Mouse (Mus musculus): ENCODE data around the gene Eif4e1b. TPM values are rescaled to one million over a fixed set of nuclear protein-coding genes. Genes with fewer than 3 reads are reported as not detected.

Eif4e1b gene
- not detected for total RNA-seq (2021)
- long read RNA-seq, experiment 1, result 0 reads
- long read RNA-seq, experiment 2, result 0 reads

DNA sequence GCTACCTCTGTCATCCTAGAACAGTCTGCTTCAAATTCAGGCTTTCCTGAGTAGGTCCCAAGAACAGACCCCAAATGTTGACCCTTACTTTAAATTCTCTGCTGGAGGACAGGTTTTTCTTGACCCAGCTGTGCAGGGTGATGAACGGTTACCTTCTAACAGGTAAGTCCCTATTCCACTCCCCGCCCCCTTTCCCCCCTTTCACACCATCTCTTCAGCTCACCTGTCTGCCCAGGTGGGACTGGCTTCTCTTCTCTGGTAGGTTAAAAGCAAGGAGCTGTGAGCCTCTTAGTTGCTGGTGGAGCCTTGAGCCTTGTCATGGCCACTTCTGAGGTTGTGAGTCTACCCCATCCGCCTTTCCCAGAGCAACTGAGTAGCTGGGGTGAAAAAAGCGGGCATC lies at the start of gene Eif4e1b:
Gene Eif4e1b, plus strand, starts transcription at position 301 of the 400 bp plus-strand sequence.
- no peak for DNase-seq

DNA sequence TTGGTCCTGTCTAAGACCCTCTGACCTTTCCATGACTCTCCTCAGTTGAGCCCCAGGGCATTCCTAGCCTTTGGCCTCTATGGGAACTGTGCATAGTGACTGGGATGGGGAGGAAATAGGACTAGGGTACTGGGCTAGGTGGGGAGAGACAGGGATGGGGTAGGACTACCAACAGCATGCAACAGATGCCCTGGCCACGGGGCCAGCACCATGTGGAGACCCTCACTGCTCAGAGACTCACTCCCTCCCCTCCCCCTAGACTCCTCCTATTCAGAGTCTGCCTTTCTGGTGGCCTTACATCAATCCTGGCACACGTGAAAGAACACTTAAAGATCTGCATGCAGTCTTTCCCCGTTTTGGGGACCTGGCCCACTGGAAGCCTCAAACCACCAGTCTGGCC lies 46.9 kb upstream of the Eif4e1b start:
- DNase-seq, result no peak

DNA sequence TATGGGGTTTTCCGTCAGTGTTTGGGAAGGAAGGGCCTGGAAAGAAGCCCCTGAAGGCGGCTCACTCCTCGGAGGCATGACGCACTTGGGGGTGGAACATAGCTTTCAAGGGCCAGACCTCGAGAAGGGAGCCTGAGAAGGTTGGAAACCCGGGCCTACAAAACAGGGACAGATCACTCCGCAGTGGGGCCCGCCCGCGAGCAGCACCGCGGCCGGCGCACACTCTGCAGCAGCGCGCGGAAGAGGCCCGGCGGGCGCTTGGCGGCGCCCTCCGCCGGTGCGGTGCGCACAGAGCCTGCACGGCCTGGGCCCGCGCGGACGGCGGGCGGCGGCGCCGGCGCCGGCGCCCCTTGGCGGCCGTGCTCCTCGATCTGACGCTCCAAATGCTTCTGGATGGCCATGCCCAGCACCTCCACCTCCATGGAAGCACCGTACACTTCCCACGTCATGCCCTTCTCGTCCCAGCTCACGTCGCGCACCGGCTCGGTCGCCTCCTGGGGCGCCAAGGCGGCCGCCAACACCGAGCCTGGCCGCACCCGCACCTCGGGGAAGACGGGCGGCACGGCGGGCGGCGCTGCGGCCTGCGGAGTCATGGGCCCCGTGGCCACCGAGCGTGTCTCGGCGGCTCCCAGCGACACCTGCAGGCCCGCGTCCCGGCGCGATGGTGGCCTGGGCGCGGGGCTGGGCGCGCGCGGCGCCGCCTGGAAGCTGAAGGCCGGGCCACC lies 46.1 kb upstream of the Eif4e1b start:
- DNase-seq, result peak; percentile 23

DNA sequence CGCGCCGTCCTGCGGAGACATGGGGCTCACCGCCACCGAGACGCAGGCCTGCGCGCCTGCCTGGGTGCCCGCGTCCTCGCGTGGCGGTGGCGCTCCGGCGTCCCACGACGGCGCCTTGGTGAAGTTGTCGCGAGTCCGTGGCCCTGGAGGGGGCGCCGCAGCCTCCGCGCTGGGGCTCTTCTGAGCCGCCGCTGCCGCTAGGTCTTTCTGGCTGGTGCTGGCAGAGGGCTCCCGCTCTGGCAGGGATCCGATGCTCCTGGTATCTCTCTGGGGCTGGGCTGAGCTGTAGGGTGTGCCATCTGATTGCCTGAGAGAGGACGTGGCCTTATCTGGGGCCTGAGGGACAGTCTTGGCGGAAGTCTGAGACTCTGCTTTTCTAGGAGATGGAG lies 45.6 kb upstream of the Eif4e1b start:
- DNase-seq, result no peak

DNA sequence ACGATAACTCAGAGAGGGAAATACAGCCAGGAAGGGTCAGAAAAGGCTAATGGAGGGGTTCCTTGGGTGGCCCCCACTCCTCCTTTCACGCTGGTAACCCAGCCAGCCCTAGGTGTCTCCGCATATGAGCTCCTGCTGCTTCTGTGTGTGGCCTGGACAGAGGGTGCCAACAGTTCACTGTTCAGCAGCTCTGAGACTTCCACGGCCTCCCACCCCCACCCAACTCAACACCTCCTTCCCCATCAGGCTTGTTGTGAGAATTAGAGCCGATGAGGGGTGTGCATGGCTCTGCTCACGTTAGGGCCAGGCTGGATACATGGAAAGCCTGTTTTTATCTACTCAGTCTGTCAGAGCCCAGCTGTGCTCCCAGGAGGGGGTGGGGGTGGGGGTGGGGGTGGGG lies 37.7 kb upstream of the Eif4e1b start:
- DNase-seq, result no peak

DNA sequence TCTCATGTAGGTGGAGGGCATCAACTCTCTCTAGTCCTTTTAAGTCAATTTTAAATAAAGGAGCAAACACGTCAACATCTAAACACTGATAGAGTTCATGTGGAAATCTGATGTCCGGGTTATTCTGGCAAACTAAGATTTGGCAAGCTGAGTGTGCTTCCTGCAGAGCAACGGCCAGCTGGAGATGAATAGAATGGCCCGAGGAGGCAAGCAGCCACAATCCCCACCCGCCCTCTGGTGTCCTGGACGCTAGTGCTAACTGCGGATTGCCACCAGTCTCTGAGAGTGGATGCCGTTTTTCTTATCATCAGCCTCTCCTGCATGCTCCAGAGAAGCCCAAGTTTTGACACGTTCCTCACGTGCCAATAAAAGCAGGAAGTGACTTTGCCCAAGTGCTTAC lies 36.9 kb upstream of the Eif4e1b start:
- no peak for DNase-seq

DNA sequence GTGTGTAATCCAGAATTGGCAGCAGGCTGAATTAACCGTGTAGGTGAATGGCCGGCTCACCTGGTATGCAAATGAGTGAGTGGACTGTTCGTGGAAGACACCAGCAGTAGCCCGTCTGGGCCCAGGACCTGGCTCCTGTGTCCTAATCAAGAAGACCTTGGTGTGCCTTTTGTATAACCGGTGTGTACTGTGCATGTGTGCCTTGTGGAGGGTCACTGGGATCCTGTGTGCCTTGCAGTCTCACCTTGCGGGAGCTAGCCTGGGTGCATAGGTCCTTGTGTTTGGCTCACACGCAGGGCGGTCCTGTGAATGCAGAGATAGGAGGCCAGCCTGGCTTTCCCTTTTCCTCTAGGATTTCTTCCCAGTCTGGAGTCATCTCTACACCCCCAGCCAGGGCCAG lies 35.6 kb upstream of the Eif4e1b start:
- no peak for DNase-seq

DNA sequence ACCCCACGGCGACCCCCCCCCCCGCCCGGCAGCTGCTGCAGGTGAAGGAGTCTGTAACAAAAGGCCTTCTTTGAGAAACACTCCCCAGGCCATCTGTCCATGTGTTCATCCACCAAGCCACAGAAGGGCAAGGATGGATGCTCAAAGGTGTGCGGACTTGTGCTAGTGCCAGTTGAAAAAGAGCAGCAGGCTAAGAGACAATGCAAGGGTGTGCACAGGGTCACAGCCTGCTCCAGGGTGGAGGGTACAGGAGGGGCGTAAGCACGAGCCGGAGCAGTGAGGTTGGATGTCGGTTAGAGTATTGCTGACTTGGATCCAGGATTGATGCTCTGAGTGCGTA lies 35.1 kb upstream of the Eif4e1b start:
- DNase-seq, result no peak

DNA sequence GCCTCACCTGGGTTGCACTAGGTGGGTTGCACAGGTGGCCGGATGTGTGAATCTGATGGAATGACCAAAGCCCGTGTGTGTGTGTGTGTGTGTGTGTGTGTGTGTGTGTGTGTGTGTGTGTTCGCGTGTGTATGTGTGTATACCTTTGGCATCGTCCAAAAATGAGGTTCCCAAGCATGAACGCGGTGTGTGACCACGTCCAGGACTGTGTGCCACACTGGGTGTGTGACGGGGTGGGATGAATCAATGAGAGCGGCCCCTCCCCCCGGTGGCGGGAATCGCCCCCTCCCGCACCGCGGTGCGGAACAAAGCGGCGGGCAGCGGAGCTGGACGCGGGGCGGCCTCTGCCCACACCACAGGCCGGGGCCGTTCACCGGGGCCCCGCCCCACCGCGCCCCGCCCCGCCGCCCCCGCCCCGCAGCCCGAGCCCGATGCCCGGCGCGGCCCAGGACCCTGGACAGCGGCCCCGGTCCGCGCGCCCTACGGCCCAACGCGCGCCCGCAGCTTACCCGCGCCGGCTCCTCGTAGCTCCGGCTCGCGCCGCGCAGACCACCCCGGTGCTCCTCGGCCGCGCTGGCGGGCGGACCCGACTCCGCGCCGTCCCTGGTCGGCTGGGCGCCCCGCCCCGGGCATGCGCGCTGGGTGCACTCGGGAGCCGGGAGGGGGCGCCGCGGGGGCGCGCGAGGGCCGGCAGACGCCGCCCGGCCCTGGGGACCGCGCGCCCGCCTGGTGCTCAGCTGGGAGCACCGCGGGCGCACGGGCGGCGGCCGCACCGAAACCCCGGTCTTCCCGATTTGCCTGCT lies 34.5 kb upstream of the Eif4e1b start:
- DNase-seq, result peak; percentile 48

DNA sequence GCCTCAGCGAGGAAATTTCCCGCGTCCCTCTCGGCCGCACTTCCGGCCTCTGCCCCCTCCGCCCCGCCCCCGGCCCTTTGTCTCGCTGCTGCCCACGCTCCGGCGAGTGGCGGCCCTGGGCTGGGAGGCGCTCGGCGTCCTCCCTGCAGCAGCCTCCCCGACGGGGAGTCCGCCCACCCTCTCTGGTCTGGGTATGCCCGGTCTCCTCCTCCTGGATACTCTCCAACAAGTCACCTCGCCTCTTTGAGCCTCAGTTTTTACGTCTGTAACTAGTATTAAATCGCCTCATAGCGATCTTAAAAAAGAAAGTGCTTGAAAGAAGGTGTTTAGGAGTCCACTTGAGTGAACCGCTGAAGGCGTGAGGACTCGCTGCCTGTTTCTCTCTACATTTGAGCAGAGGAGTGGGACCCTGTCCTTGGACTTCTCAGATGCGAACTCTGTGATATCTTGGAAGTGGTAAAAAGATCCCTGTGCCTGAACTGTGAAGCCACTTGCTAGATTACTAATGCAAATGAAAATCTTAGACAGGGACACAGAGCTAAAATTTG lies 33.9 kb upstream of the Eif4e1b start, which contains the start of gene Gprin1:
Gene Gprin1, minus strand, starts transcription at position 11 of the 548 bp plus-strand sequence.
- no peak for DNase-seq

DNA sequence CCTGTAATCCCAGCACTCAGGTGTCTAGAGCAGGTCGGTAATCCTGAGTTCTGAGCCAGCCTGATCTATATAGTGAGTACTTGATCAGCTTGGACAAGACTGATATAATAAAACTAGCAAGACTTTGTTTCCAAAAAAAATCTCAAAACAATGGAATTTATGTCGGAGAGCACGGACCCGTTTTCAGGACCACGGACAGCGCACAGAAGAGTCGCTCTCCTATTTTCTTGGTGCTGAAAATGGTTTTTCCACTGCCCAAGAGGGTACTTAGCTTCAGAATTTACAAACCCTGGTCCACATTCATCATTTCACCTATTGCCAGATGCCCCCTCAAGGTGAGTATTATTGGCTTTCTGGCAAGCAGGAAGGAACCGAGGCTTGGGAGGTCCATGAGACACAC lies 33.1 kb upstream of the Eif4e1b start:
- DNase-seq, result peak; percentile 57

DNA sequence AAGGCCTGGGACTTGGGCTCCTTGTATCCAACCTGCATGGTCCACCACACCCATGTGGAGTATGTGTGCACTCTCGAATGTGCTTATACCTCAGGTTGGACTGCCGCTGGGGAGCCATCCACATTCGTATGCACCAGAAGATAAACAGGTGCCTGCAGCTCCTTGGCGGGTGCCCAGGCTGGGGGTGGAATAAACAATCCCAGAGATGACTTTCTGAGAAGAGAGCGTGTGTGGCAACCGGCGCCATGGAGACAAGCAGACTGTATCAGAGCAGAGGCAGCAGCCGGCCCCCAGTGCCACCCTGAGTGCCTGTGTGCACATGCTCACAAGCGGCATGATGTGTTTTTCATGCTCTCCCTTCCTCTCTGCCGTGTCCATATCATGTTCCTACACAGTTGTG lies 31.1 kb upstream of the Eif4e1b start:
- DNase-seq, result no peak

DNA sequence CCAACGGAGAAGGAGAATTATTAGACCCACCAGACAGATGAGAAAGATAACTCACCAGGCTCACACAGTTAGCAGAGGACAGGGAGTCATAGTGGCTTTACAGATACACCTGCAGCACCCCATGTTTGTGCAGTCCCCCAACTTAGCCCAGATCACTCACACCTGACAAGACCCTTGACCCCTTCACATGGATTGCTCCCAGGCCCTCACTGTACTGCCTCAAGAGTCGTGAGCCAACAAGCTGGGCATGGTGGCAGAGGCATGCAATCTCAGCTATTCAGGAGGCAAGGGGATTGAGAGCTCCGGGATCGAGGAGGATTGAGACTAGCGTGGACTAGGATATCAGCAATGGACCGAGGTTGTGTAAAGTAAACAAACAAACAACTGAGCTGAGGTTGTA lies 30.1 kb upstream of the Eif4e1b start:
- DNase-seq, result no peak

DNA sequence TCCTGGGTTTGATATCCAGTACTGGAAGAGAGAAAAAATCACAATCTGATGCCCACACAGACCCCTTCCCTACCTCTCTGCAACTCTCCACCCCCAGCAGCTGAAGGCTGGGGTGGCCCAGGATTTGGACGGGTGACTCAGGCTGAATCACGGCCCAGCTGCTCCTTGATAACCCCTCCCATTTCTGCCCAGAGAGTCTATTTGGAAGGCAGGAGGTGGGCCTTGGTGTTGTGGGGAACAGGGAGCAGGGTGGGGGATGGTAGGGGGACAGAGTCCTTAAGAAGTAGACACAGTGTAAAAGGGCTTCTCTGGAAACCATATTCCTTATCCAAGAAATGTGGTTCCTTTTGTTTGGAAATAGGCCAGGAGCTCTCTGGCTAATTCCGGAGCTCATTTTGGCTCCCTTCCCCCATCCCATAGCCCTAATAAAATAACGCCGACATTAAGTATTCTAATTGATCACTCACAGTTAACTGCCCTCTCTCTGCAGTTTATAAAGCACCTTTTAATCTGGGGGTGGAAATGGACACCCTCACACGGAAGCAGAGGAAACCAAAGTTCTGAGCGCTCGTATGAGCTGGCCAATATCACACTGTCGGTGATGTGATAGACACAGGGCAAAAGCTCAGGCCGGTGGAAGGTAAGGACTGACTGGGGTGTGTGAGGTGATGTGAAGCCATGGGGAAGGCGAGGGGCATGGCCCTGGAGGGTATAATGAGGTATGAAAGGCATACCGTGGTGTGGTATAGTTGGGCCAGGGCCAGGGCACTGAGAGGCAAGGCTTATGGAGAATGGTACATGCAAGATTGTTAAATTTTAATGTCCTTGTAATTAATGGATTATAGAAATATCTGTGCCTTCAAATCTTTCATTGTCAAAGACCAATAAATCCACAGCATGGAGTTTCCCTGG lies 29.4 kb upstream of the Eif4e1b start:
- DNase-seq, result no peak

DNA sequence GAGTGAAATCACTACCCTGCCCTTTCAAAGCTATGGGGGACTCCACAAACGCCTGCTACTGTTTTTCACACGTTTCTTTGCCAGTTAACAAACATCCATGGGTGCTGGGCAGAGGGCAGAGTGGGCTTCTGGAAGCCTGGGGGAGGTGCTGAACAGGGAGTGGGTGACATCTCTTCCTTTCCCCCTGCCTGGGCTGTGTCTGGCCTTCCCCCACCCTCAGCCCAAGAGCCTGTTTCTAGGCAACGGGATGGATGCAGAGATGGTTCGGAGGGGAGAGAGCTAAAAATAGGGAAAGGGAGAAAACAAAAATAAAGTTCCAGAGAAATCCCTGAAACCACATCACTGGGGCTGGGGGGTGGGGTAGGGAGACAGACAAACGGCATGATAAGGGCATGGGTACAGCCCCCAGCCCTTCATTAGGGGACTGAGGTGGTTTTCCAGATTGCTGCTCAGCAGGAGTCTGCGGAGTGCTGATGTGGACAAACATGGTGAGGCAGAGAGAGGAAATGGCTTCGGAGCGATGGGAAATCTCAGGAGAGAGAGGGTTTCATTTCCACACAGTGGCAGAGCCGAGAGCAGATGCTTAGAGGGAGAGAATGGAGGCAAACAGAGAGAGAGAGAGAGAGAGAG lies 28.5 kb upstream of the Eif4e1b start:
- no peak for DNase-seq

DNA sequence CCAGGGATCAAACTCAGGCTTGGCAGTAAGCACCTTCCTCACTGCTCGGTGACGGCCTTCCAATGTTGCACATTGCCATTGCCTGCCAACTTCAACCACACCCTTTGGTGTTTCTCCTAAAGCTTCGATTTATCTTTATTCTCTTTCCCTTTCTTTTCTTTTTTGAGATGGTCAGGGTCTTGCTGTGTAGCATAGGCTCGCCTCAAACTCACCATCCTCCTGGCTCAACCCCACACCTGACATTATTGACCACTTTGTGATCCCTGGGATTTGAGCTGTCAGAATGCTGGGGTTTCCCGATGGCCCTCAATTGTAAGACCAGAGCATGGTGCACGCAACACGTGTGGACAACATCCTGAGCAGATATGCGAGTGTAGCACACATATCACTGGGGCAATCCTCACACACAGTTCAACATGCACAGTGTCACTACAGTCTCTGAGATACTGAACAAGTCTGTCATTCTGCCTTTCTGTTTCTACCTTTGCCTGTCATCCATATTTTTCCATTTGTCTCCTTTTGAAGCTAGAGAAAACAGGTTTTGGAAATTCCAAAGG lies 27.6 kb upstream of the Eif4e1b start:
- no peak for DNase-seq

DNA sequence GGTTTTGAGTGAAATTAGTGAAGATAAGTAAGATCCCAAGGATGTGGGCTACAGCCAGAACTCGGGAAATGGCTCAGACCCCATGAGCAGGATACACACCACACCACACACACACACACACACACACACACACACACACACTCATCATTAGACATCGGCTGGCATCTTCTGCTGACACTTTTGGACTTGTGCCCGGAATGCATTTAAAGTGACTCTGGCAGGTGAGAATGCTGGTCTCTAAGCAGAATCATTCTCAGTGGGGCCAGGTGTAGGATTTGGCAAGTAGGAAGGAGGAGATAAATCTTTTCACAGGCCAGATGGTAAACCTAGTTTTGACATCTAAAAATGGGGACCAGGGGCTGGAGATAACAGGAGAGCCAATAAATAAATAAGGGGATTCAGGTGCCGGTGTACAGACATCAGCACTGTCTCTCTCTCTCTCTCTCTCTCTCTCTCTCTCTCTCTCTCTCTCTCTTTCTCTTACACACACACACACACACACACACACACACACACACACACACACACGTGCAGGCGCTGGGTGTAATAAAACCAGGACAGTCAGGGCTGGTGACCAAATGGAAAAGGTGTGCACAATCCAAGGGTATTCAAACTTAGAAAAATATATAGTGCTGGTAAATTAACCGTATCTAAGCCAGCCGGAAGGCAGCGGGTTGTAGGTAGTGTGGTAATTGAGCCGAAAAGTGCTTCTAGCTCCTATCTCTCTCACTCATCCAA lies 26.5 kb upstream of the Eif4e1b start:
- DNase-seq, result no peak

DNA sequence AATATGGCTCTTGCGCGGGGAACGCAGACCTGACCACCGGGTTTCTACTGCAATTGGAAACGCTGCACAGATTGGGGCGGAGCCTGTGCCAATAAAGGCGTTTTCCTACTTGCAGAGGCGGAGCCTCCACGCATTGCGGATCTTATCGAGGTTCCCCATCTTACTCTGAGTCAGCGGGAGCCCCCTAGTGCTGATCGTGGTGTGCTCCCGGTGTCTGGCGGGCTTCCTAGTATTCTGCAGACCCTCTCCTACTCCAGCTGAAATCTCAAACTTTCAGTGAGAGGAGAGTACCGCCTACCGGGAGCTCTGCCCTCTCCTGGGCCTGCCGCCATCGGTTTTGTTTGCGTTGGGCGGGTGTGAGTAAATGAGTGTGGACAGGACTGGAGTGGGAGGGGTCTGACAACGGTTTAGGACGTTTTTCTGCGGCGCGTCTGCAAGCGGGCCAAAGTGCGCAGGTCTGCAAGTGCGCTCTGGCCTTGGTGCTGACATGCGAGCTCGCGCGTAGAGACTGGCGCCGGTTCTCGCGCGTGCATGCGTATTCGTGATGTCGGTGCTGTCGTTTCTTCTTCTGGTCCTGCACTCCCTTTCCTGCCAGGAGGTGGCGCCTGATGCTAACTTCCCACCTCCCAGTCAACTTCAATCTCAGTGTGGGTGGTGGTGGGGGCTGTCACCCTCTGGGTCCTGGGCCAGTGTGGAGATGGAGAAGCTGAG lies 25.6 kb upstream of the Eif4e1b start:
- peak; percentile 76 for DNase-seq

DNA sequence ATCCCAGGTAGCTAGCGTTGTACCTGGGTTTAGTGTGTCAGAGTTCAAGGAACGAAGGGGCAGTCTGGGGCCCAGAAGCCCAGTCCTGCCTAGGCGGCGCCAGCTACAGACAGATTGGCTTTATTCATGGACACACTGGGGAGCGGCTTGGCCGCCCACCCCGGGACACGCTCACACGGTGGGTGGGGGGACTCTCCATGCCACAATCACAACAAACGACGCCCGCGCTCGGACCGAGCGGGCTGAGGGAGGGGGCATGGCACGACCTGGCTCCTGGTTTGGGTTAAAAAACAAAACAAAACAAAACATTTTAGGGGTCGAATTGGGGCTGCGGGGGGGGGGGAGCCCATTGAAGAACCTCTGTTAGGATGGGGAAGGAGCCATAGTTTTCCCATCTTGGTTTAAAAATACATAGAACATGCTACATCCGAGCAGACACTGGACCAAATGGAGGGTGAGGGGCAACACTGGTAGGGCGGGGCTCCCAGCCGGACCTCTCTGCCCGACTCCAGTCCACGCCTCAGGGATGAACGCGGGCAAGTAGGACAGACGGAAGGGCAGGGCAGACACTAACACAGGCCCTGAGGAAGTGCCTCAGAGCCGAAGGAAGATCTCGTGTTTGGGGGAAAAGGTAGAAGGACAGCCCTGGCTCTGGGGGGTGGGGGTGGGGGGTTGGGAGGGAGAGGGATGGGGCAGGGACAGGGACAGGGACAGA lies 24.9 kb upstream of the Eif4e1b start:
- no peak for DNase-seq

DNA sequence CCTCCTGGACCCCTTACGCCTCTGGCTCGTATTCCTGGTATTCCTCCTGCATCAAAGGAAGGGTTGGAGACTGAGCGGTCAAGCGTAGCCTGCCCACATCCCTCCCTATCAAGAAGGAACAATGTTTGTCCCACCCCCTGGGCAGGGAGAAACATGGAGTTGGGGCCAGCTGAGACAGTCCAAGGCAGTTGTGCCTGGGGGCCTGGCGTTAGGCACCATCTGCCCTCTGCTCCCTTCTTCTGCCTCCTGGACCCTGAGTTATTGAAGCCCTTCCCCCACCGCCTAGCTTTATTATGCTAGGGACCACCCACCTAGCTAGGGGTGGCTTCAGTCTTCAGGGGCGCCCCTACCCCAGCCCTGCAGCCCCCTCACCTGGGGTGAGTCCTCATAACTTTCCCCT lies 24.3 kb upstream of the Eif4e1b start:
- no peak for DNase-seq

All from gastrocnemius, postnatal 10 days (tissue).